Mouse (Mus musculus) intestine, embryonic 16.5 days (tissue): ENCODE measurements around the gene Crabp1. TPM values are rescaled to one million over a fixed set of nuclear protein-coding genes. Genes with fewer than 3 reads are reported as not detected.

Experiments
- ATAC-seq: fragments of 200-750 bp; cut with Nextera tagmentation; 2 replicates; pipeline ENCODE4 v1.8.0; 2017; ENCODE audit warnings: moderate TSS enrichment, moderate library complexity
- H3K27ac ChIP-seq: fragments of 300-500 bp; sonication (generic); 2 replicates; pipeline ENCODE4 v1.5.1; 2014; ENCODE audit warnings: mild to moderate bottlenecking, low read length
- H3K27me3 ChIP-seq: fragments of 300-500 bp; sonication (generic); replicated peaks from 2 replicates; pipeline ENCODE4 v1.6.1; 2014; ENCODE audit warnings: low read length, control low read depth, mixed read lengths; ENCODE audit not compliant: control insufficient read depth, insufficient read depth
- H3K36me3 ChIP-seq: fragments of 300-500 bp; sonication (generic); 2 replicates; pipeline ENCODE4 v1.6.1; 2014; ENCODE audit warnings: low read length, control low read depth; ENCODE audit not compliant: control insufficient read depth, insufficient read depth
- H3K4me1 ChIP-seq: fragments of 300-500 bp; sonication (generic); 2 replicates; pipeline ENCODE4 v1.6.1; 2014; ENCODE audit warnings: low read length, control low read depth, mixed read lengths; ENCODE audit not compliant: control insufficient read depth, insufficient read depth
- H3K4me2 ChIP-seq: fragments of 300-500 bp; sonication (generic); 2 replicates; pipeline ENCODE4 v1.6.1; 2014; ENCODE audit warnings: low read depth, low read length, control low read depth
- H3K4me3 ChIP-seq: fragments of 300-500 bp; sonication (generic); 2 replicates; pipeline ENCODE4 v1.5.1; 2014; ENCODE audit warnings: mild to moderate bottlenecking, low read length
- H3K9ac ChIP-seq: fragments of 300-500 bp; sonication (generic); 2 replicates; pipeline ENCODE4 v1.6.1; 2014; ENCODE audit warnings: low read depth, low read length
- H3K9me3 ChIP-seq: fragments of 300-500 bp; sonication (generic); 2 replicates; pipeline ENCODE4 v1.6.1; 2016; ENCODE audit warnings: low read length, control low read depth; ENCODE audit not compliant: control insufficient read depth
- WGBS: fragments of 180-500 bp; shearing (Covaris S2); extraction: QIAGEN DNeasy Blood & Tissue Kit; methylation state at CpG from one replicate; pipeline ENCODE4 v1.1.7; 2014; 5-methylcytosine and 5-hydroxymethylcytosine counted together
- polyA plus RNA-seq: library from polyadenylated mRNA; unstranded; fragments of >200 nt; fragmentation: Nextera tagmentation; extraction: Ambion mirVana; gene quantifications from 2 replicates; pipeline ENCODE4 v1.2.1, GENCODE M21; 2015

Crabp1 gene
- polyA plus RNA-seq, 1 experiment from 2014 or later: 9.8 TPM

- WGBS: 27% methylated on average over 8 of the region's 8 CpGs
- Histone ChIP-seq H3K4me1 (0 out of 2 replicates have a peak, but pooled peaks cover 3% of the 10 kb centered on the region), H3K4me3 (no peak overlapping the region), H3K9ac (no peak overlapping the region), H3K9me3 (no peaks in the 10 kb centered on the region), H3K4me2 (no peak overlapping the region), H3K27ac (no peak overlapping the region), H3K36me3 (no peaks in the 10 kb centered on the region), H3K27me3 (no peaks in the 10 kb centered on the region)
- peak; percentile 67; the same call in 1 of the 2 replicates for ATAC-seq
Measured at GRCm38 (mm10) chr9:54787760-54788159, 23.2 kb downstream of the Crabp1 start.

- ATAC-seq: no peak
- Histone ChIP-seq H3K4me3 (no peak overlapping the region), H3K4me1 (0 out of 2 replicates have a peak, but pooled peaks cover 3% of the 10 kb centered on the region), H3K4me2 (no peak overlapping the region), H3K36me3 (no peaks in the 10 kb centered on the region), H3K9ac (no peak overlapping the region), H3K27me3 (no peaks in the 10 kb centered on the region), H3K27ac (no peak overlapping the region), H3K9me3 (no peaks in the 10 kb centered on the region)
- 48% methylated on average over 5 of the region's 5 CpGs for WGBS
Measured at GRCm38 (mm10) chr9:54790271-54790670, 25.7 kb downstream of the Crabp1 start.

- no peak for ATAC-seq
- Histone ChIP-seq H3K4me2 (no peak overlapping the region), H3K9ac (no peak overlapping the region), H3K9me3 (no peaks in the 10 kb centered on the region), H3K36me3 (no peaks in the 10 kb centered on the region), H3K27me3 (0 out of 2 replicates have a peak, but pooled peaks cover 3% of the 10 kb centered on the region), H3K4me1 (no peaks in the 10 kb centered on the region), H3K27ac (no peak overlapping the region), H3K4me3 (no peak overlapping the region)
- 38% methylated on average over 10 of the region's 10 CpGs for WGBS
Measured at GRCm38 (mm10) chr9:54801460-54801961, 37.0 kb downstream of the Crabp1 start.

- Histone ChIP-seq H3K4me2 (no peak overlapping the region), H3K36me3 (no peaks in the 10 kb centered on the region)
- 65% methylated on average over 6 of the region's 6 CpGs for WGBS
Measured at GRCm38 (mm10) chr9:54802749-54803679, 38.5 kb downstream of the Crabp1 start.

GRCm38 (mm10) chr9:54804351-54804750 lies 39.8 kb downstream of the Crabp1 start:
- no peak for ATAC-seq
- H3K9me3 ChIP-seq: no peaks in the 10 kb centered on the region
- H3K27me3 ChIP-seq: 0 out of 2 replicates have a peak, but pooled peaks cover 3% of the 10 kb centered on the region
- H3K4me2 ChIP-seq: no peak overlapping the region
- H3K4me3 ChIP-seq: no peak overlapping the region
- H3K9ac ChIP-seq: no peak overlapping the region
- no peaks in the 10 kb centered on the region for H3K36me3 ChIP-seq
- no peaks in the 10 kb centered on the region for H3K4me1 ChIP-seq
- 77% methylated on average over 5 of the region's 5 CpGs for WGBS
- H3K27ac ChIP-seq: no peak overlapping the region

More at GRCm38 (mm10) chr9:54802749-54803679, 38.5 kb downstream of the Crabp1 start:
- Histone ChIP-seq H3K9ac (no peak overlapping the region), H3K9me3 (no peaks in the 10 kb centered on the region), H3K4me1 (no peaks in the 10 kb centered on the region), H3K27me3 (0 out of 2 replicates have a peak, but pooled peaks cover 3% of the 10 kb centered on the region), H3K27ac (no peak overlapping the region), H3K4me3 (no peak overlapping the region)
- no peak for ATAC-seq

GRCm38 (mm10) chr9:54807761-54808160 lies 43.2 kb downstream of the Crabp1 start:
- Histone ChIP-seq H3K27me3 (no peaks in the 10 kb centered on the region), H3K4me1 (no peaks in the 10 kb centered on the region), H3K4me3 (no peak overlapping the region), H3K9ac (no peak overlapping the region), H3K4me2 (no peak overlapping the region), H3K9me3 (no peaks in the 10 kb centered on the region), H3K36me3 (no peaks in the 10 kb centered on the region), H3K27ac (no peak overlapping the region)
- no peak for ATAC-seq
- 66% methylated on average over 4 of the region's 4 CpGs for WGBS

GRCm38 (mm10) chr9:54809953-54810352 lies 45.4 kb downstream of the Crabp1 start:
- no peaks in the 10 kb centered on the region for H3K4me1 ChIP-seq
- H3K9me3 ChIP-seq: no peaks in the 10 kb centered on the region
- 23% methylated on average over 4 of the region's 4 CpGs for WGBS
- no peaks in the 10 kb centered on the region for H3K27me3 ChIP-seq
- ATAC-seq: no peak
- no peak overlapping the region for H3K4me2 ChIP-seq
- no peak overlapping the region for H3K9ac ChIP-seq
- H3K27ac ChIP-seq: no peak overlapping the region
- no peaks in the 10 kb centered on the region for H3K36me3 ChIP-seq
- H3K4me3 ChIP-seq: no peak overlapping the region

- WGBS: 69% methylated on average over 10 of the region's 10 CpGs
- H3K27me3 ChIP-seq: no peaks in the 10 kb centered on the region
- no peaks in the 10 kb centered on the region for H3K36me3 ChIP-seq
- ATAC-seq: 0 out of 2 replicates have a peak, but pooled peaks have one; percentile 40
- H3K4me3 ChIP-seq: no peak overlapping the region
- H3K27ac ChIP-seq: no peak overlapping the region
- no peak overlapping the region for H3K9ac ChIP-seq
- no peaks in the 10 kb centered on the region for H3K9me3 ChIP-seq
- peaks cover 4% of the 10 kb centered on the region; the same call in 1 of the 2 replicates for H3K4me1 ChIP-seq
- no peak overlapping the region for H3K4me2 ChIP-seq
Measured at GRCm38 (mm10) chr9:54816508-54817201, 52.1 kb downstream of the Crabp1 start.
